Mouse (Mus musculus) limb, embryonic 13.5 days (tissue): Measurements from ENCODE around the gene Oprd1. TPM values are rescaled to one million over a fixed set of nuclear protein-coding genes. Genes with fewer than 3 reads are reported as not detected.

Experiments used
- ATAC-seq: fragments of 200-750 bp; cut with Nextera tagmentation; 2 replicates; pipeline ENCODE4 v1.8.0; 2017; ENCODE audit warnings: low read depth, moderate number of reproducible peaks, moderate TSS enrichment; ENCODE audit not compliant: low FRiP score
- H3K27ac ChIP-seq: fragments of 300-500 bp; sonication (generic); 2 replicates; pipeline ENCODE4 v1.5.1; 2015; ENCODE audit warnings: inconsistent platforms, mild to moderate bottlenecking, moderate library complexity
- H3K27me3 ChIP-seq: fragments of 300-500 bp; sonication (generic); 2 replicates; pipeline ENCODE4 v1.6.1; 2015; ENCODE audit warnings: mild to moderate bottlenecking, inconsistent platforms
- H3K36me3 ChIP-seq: fragments of 300-500 bp; sonication (generic); 2 replicates; pipeline ENCODE4 v1.6.1; 2015; ENCODE audit warnings: inconsistent platforms, mild to moderate bottlenecking, moderate library complexity
- H3K4me1 ChIP-seq: fragments of 300-500 bp; sonication (generic); 2 replicates; pipeline ENCODE4 v1.6.1; 2015; ENCODE audit warnings: inconsistent platforms
- H3K4me2 ChIP-seq: fragments of 300-500 bp; sonication (generic); replicated peaks from 2 replicates; pipeline ENCODE4 v1.6.1; 2015; ENCODE audit warnings: inconsistent platforms, mild to moderate bottlenecking, moderate library complexity
- H3K4me3 ChIP-seq: fragments of 300-500 bp; sonication (generic); 2 replicates; pipeline ENCODE4 v1.5.1; 2015; ENCODE audit warnings: moderate library complexity, mild to moderate bottlenecking, inconsistent platforms
- H3K9ac ChIP-seq: fragments of 300-500 bp; sonication (generic); 2 replicates; pipeline ENCODE4 v1.6.1; 2015; ENCODE audit warnings: mild to moderate bottlenecking, inconsistent platforms
- H3K9me3 ChIP-seq: fragments of 300-500 bp; sonication (generic); 2 replicates; pipeline ENCODE4 v1.6.1; 2016; ENCODE audit warnings: inconsistent platforms
- WGBS: fragments of 180-500 bp; shearing (Covaris S2); methylation state at CpG from one replicate; pipeline ENCODE4 v1.1.7; 2015; 5-methylcytosine and 5-hydroxymethylcytosine counted together
- polyA plus RNA-seq: library from polyadenylated mRNA; unstranded; fragments of >200 nt; fragmentation: Nextera tagmentation; extraction: Ambion mirVana; gene quantifications from 2 replicates; pipeline ENCODE4 v1.2.1, GENCODE M21; 2015

Oprd1 gene
- polyA plus RNA-seq, 1 experiment from 2014 or later, result 0.31 TPM

GRCm38 (mm10) chr4:132065578-132065977, 78.7 kb downstream of the Oprd1 start:
- H3K36me3 ChIP-seq, result no peaks in the 10 kb centered on the region
- no peak overlapping the region for H3K9ac ChIP-seq
- 66% methylated on average over 3 of the region's 3 CpGs for WGBS
- H3K4me1 ChIP-seq, result peaks cover 12% of the 10 kb centered on the region
- H3K27me3 ChIP-seq, result no peaks in the 10 kb centered on the region
- H3K9me3 ChIP-seq, result no peaks in the 10 kb centered on the region
- no peak overlapping the region for H3K27ac ChIP-seq
- no peak overlapping the region for H3K4me3 ChIP-seq
- no peak overlapping the region for H3K4me2 ChIP-seq
- no peak for ATAC-seq

GRCm38 (mm10) chr4:132064550-132064949, 79.7 kb downstream of the Oprd1 start:
- Histone ChIP-seq H3K36me3 (no peaks in the 10 kb centered on the region), H3K27ac (no peak overlapping the region), H3K27me3 (no peaks in the 10 kb centered on the region), H3K4me2 (no peak overlapping the region), H3K9me3 (no peaks in the 10 kb centered on the region), H3K4me3 (no peak overlapping the region), H3K9ac (no peak overlapping the region), H3K4me1 (peaks cover 12% of the 10 kb centered on the region)
- ATAC-seq, result no peak
- 87% methylated on average over 5 of the region's 5 CpGs for WGBS

DNA sequence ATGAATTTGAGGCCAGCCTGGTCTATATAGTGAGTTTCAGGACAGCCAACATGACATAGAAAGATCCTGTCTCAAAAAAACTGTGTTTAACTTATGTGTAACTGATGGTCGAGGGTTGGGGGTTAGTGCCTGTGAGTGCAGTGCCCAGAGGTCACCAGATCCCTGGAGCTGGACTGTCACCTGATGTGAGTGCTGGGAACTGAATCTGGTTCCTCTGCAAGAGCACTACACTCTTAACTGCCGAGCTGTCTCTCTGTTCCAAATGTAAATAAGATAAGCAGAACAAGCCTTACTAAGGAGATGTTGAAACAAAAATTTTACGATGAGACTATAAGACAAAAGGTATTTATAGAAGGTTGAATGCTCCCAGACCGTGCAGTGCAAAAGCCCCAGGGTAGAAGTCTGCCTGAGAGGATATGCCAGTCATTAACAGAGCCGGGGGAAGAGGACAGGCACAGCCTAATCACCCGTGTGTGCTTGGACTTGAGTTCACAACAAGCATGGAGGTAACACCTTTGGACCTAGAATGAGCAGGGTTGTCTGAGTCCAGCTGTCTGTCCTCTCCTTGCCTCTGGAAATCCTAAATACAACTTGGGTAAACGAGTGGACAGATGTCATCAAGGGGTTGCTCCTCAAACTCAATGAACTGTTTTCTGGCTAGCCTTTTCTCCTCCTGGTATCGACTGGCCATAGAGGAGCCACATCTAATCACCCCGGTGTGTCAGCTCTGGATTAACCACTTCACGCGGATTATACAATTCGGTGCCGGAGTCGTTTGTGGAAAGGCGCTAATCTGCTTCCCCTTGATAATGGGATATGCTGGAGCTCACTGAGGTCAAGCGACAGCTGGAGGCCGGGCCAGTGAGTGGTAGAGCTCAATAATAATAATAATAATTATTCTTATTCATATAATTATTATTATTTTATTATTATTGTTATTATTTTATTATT, 81.1 kb downstream of the Oprd1 start:
- Histone ChIP-seq H3K4me2 (no peak overlapping the region), H3K9ac (no peak overlapping the region), H3K36me3 (no peaks in the 10 kb centered on the region), H3K9me3 (no peaks in the 10 kb centered on the region), H3K27me3 (no peaks in the 10 kb centered on the region), H3K4me3 (no peak overlapping the region), H3K4me1 (peaks cover 12% of the 10 kb centered on the region), H3K27ac (no peak overlapping the region)
- 68% methylated on average over 17 of the region's 17 CpGs for WGBS
- no peak for ATAC-seq

DNA sequence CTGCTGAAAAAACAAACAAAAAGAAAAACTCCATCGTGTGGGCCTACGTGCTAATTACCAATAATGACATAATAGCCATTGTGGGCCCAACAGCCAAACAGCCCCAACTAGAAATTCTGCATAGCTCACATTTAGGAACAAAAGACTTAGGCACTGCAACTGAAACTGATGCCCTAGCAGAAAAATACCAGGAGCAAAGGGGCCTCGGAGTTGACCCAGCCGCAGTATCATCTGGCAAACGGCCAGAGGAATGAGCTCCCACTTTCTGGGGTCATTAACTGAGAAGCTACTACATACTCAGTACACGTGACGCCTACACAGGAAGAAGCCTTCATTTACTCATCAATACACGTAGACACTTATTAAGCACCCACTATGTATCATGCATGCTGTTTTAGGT, 82.0 kb downstream of the Oprd1 start:
- no peak overlapping the region for H3K4me2 ChIP-seq
- no peaks in the 10 kb centered on the region for H3K27me3 ChIP-seq
- no peak overlapping the region for H3K27ac ChIP-seq
- 65% methylated on average over 8 of the region's 8 CpGs for WGBS
- H3K9ac ChIP-seq, result no peak overlapping the region
- no peaks in the 10 kb centered on the region for H3K36me3 ChIP-seq
- peaks cover 12% of the 10 kb centered on the region for H3K4me1 ChIP-seq
- H3K9me3 ChIP-seq, result no peaks in the 10 kb centered on the region
- H3K4me3 ChIP-seq, result no peak overlapping the region
- no peak for ATAC-seq

Other genes starting within 250 kb of the Oprd1 start
- 2.5 and 2.6 TPM in 2 replicates for gene Tmem200b, start 222.7 kb downstream of the Oprd1 start, polyA plus RNA-seq
- gene Gm10300, start 69.8 kb downstream of the Oprd1 start, polyA plus RNA-seq, result 0.08 TPM in 1 of 2 replicates, not detected in the other
- 70.4 and 78.8 TPM in 2 replicates for gene Epb41, start 69.2 kb downstream of the Oprd1 start, polyA plus RNA-seq
- 126 and 127 TPM in 2 replicates for gene Ythdf2, start 67.8 kb upstream of the Oprd1 start, polyA plus RNA-seq
- 42.1 and 45.3 TPM in 2 replicates for gene Gmeb1, start 117.1 kb upstream of the Oprd1 start, polyA plus RNA-seq
- gene Taf12, start 129.9 kb upstream of the Oprd1 start, polyA plus RNA-seq, result 50.6 and 55.6 TPM in 2 replicates
- 1.7 and 1.9 TPM in 2 replicates for gene Rab42, start 158.9 kb upstream of the Oprd1 start, polyA plus RNA-seq
- gene Trnau1ap, start 185.1 kb upstream of the Oprd1 start, polyA plus RNA-seq, result 81.2 and 82.4 TPM in 2 replicates
- 81.5 and 83.0 TPM in 2 replicates for gene Rcc1, start 209.1 kb upstream of the Oprd1 start, polyA plus RNA-seq